Mouse (Mus musculus): ENCODE measurements around the gene Unc13b. TPM values are rescaled to one million over a fixed set of nuclear protein-coding genes. Genes with fewer than 3 reads are reported as not detected.

Gene Unc13b
- polyA plus RNA-seq, 1 experiment, result 2.7 TPM

DNA sequence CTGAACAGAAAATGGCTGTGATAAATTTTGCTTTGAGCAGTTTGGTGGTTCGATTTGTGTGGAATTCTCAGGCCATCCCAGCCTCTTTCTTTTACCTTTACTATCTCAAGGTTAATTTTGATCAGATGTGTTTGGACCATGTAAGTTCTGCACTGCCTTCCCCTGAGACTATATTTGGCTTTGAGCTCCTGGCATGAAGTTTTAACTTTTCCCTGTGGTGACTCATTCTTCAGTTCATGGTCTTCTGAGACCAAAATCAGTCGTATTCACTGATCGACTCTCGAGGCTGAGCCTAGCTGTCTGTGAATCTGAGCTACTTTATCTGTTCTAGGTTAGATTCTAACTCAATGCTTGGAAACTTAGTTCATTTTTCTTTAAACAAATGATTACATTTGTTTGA is 187.0 kb downstream of the Unc13b start:
- H3K36me3 ChIP-seq (ENCODE audit: control insufficient read depth, insufficient read depth, low read length), result no peaks in the 10 kb centered on the region
- TF ChIP-seq POLR2A (IDR thresholded peaks at IDR 0.05; ENCODE audit: control insufficient read depth, extremely low read depth, insufficient read depth, low read length, poor library complexity), result no peak
- TF ChIP-seq CTCF (IDR thresholded peaks at IDR 0.05; ENCODE audit: borderline replicate concordance, control insufficient read depth, extremely low read depth, insufficient read depth, low read length, poor library complexity), result no peak
- no peak for DNase-seq
- no peaks in the 10 kb centered on the region for H3K4me1 ChIP-seq (replicated peaks; ENCODE audit: control insufficient read depth, insufficient read depth, low read length)
- H3K27ac ChIP-seq (ENCODE audit: control insufficient read depth, insufficient read depth, low read length), result no peak overlapping the region
- no peaks in the 10 kb centered on the region for H3K27me3 ChIP-seq (ENCODE audit: control insufficient read depth, insufficient read depth, low read length)
- no peak overlapping the region for H3K4me3 ChIP-seq (ENCODE audit: control insufficient read depth, insufficient read depth, low read length)
- 87% methylated on average over 4 of the region's 4 CpGs for WGBS

DNA sequence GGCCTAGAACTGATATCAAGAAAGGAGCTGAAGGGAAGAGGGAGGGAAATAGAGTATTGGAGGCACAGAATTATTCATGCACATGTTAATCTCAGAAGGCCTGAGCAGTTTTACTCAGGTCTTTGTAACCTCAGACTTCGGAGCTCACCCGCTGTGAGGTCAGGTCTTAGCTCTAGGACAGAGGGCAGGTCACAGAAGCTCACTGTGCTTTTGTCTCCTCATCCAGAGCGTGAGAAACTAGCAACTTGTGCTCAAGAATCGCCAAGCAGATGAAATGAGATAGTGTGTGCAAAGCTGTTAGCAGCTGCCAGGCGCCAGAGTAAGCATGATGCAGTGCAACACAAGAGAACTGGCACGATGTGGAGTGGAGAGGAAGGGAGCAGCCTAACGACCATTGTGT is 189.3 kb downstream of the Unc13b start:
- WGBS, result 90% methylated on average over 7 of the region's 7 CpGs
- Histone ChIP-seq H3K27ac (ENCODE audit: control insufficient read depth, insufficient read depth, low read length) (no peak overlapping the region), H3K4me1 (replicated peaks; ENCODE audit: control insufficient read depth, insufficient read depth, low read length) (no peaks in the 10 kb centered on the region), H3K4me3 (ENCODE audit: control insufficient read depth, insufficient read depth, low read length) (no peak overlapping the region), H3K27me3 (ENCODE audit: control insufficient read depth, insufficient read depth, low read length) (no peaks in the 10 kb centered on the region), H3K36me3 (ENCODE audit: control insufficient read depth, insufficient read depth, low read length) (no peaks in the 10 kb centered on the region)
- DNase-seq, result no peak
- TF ChIP-seq POLR2A (IDR thresholded peaks at IDR 0.05; ENCODE audit: control insufficient read depth, extremely low read depth, insufficient read depth, low read length, poor library complexity), result no peak
- TF ChIP-seq CTCF (IDR thresholded peaks at IDR 0.05; ENCODE audit: borderline replicate concordance, control insufficient read depth, extremely low read depth, insufficient read depth, low read length, poor library complexity), result no peak

DNA sequence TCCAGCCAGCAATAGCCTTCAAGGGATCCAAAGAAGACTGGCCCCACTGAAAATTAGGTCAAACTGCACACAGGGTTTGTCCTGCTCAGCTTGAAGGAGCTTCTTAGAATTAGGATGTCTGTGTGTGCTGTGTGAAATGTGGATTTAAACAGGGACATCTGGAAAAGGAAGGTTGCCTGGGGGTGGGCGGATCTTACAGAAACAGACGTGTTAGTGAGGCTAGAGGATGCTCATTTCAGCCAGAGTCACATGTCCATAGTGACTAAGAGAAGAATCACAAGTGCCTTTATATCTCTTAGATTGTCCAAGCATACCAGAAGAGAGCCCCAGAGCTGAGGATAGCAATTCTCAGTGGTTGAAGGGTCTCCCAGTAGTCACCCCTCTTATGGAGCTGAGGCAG is 190.2 kb downstream of the Unc13b start:
- Histone ChIP-seq H3K36me3 (ENCODE audit: control insufficient read depth, insufficient read depth, low read length) (no peaks in the 10 kb centered on the region), H3K27ac (ENCODE audit: control insufficient read depth, insufficient read depth, low read length) (no peak overlapping the region), H3K4me3 (ENCODE audit: control insufficient read depth, insufficient read depth, low read length) (no peak overlapping the region), H3K4me1 (replicated peaks; ENCODE audit: control insufficient read depth, insufficient read depth, low read length) (no peaks in the 10 kb centered on the region), H3K27me3 (ENCODE audit: control insufficient read depth, insufficient read depth, low read length) (no peaks in the 10 kb centered on the region)
- TF ChIP-seq POLR2A (IDR thresholded peaks at IDR 0.05; ENCODE audit: control insufficient read depth, extremely low read depth, insufficient read depth, low read length, poor library complexity), result no peak
- TF ChIP-seq CTCF (IDR thresholded peaks at IDR 0.05; ENCODE audit: borderline replicate concordance, control insufficient read depth, extremely low read depth, insufficient read depth, low read length, poor library complexity), result no peak
- no peak for DNase-seq
- 91% methylated on average over 2 of the region's 2 CpGs for WGBS

DNA sequence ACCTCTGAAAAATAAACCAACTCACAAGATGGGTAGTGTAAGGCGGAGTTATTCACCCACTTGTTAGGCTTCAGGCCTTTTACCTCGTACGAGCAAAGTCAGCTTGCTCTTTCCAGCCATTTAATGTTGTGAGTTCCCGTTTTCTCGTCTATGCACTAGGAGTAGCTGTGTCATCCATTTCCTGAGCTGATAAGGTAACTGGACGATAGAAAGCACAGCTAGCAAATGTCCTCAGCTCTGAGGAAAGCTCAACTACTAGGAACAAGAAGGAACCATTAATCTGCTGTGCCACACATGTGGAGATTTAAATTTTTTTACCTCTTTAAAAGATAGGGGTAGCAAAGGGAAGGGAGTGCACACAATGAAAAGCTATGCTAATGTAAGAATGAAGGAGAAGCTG is 192.5 kb downstream of the Unc13b start:
- 48% methylated on average over 6 of the region's 6 CpGs for WGBS

GRCm38 (mm10) chr4:43257040-43257439 is 198.3 kb downstream of the Unc13b start:
- Histone ChIP-seq H3K27ac (ENCODE audit: control insufficient read depth, insufficient read depth, low read length) (no peak overlapping the region), H3K36me3 (ENCODE audit: control insufficient read depth, insufficient read depth, low read length) (no peaks in the 10 kb centered on the region), H3K4me3 (ENCODE audit: control insufficient read depth, insufficient read depth, low read length) (no peak overlapping the region), H3K4me1 (replicated peaks; ENCODE audit: control insufficient read depth, insufficient read depth, low read length) (no peaks in the 10 kb centered on the region), H3K27me3 (ENCODE audit: control insufficient read depth, insufficient read depth, low read length) (no peaks in the 10 kb centered on the region)
- 100% methylated on average over 2 of the region's 2 CpGs for WGBS
- TF ChIP-seq CTCF (IDR thresholded peaks at IDR 0.05; ENCODE audit: borderline replicate concordance, control insufficient read depth, extremely low read depth, insufficient read depth, low read length, poor library complexity) (no peak), POLR2A (IDR thresholded peaks at IDR 0.05; ENCODE audit: control insufficient read depth, extremely low read depth, insufficient read depth, low read length, poor library complexity) (no peak)
- no peak for DNase-seq

More for the DNA sequence above, 192.5 kb downstream of the Unc13b start:
- Histone ChIP-seq H3K27me3 (ENCODE audit: control insufficient read depth, insufficient read depth, low read length) (no peaks in the 10 kb centered on the region), H3K4me1 (replicated peaks; ENCODE audit: control insufficient read depth, insufficient read depth, low read length) (no peaks in the 10 kb centered on the region), H3K36me3 (ENCODE audit: control insufficient read depth, insufficient read depth, low read length) (no peaks in the 10 kb centered on the region), H3K4me3 (ENCODE audit: control insufficient read depth, insufficient read depth, low read length) (no peak overlapping the region), H3K27ac (ENCODE audit: control insufficient read depth, insufficient read depth, low read length) (no peak overlapping the region)
- DNase-seq, result no peak
- TF ChIP-seq CTCF (IDR thresholded peaks at IDR 0.05; ENCODE audit: borderline replicate concordance, control insufficient read depth, extremely low read depth, insufficient read depth, low read length, poor library complexity) (no peak), POLR2A (IDR thresholded peaks at IDR 0.05; ENCODE audit: control insufficient read depth, extremely low read depth, insufficient read depth, low read length, poor library complexity) (no peak)

DNA sequence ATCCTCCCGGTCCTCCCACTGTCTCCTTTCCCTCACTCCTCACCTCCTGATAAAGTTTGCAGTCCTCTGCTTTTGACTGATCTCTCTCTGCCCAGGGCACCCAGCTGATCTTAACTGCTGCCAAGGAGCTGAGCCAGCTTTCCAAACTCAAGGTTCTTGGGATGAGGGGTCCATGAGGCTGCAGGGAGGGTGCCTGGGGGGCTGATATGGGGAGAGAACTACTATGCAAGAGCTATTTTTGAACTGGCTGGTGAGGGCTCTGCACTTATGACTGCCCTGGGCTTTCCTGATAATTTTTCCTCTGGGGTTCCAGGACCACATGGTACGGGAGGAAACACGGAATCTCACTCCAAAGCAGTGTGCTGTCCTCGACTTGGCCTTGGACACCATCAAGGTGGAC is 199.8 kb downstream of the Unc13b start:
- WGBS, result 95% methylated on average over 4 of the region's 4 CpGs
- Histone ChIP-seq H3K27me3 (ENCODE audit: control insufficient read depth, insufficient read depth, low read length) (no peaks in the 10 kb centered on the region), H3K27ac (ENCODE audit: control insufficient read depth, insufficient read depth, low read length) (no peak overlapping the region), H3K4me3 (ENCODE audit: control insufficient read depth, insufficient read depth, low read length) (no peak overlapping the region), H3K4me1 (replicated peaks; ENCODE audit: control insufficient read depth, insufficient read depth, low read length) (no peaks in the 10 kb centered on the region), H3K36me3 (ENCODE audit: control insufficient read depth, insufficient read depth, low read length) (no peaks in the 10 kb centered on the region)
- no peak for TF ChIP-seq POLR2A (IDR thresholded peaks at IDR 0.05; ENCODE audit: control insufficient read depth, extremely low read depth, insufficient read depth, low read length, poor library complexity)
- TF ChIP-seq CTCF (IDR thresholded peaks at IDR 0.05; ENCODE audit: borderline replicate concordance, control insufficient read depth, extremely low read depth, insufficient read depth, low read length, poor library complexity), result no peak
- DNase-seq, result no peak

DNA sequence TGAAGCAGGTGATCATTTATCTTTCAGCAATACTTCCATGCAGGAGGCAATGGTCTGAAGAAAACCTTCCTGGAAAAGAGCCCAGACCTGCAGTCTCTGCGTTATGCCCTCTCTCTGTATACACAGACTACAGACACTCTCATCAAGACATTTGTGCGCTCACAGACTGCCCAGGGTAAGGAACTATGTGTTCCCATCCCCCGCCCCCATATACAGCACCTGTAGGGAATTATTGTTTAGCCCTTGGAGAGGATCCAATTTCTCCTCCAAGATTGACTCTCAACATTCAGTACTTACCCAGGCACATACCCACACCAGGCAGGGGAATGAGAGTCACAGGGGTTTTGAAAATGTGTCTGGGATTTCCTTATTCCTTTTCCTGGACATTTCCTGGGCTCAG is 200.7 kb downstream of the Unc13b start:
- H3K4me1 ChIP-seq (replicated peaks; ENCODE audit: control insufficient read depth, insufficient read depth, low read length), result no peaks in the 10 kb centered on the region
- DNase-seq, result no peak
- no peaks in the 10 kb centered on the region for H3K27me3 ChIP-seq (ENCODE audit: control insufficient read depth, insufficient read depth, low read length)
- no peak for TF ChIP-seq POLR2A (IDR thresholded peaks at IDR 0.05; ENCODE audit: control insufficient read depth, extremely low read depth, insufficient read depth, low read length, poor library complexity)
- no peak for TF ChIP-seq CTCF (IDR thresholded peaks at IDR 0.05; ENCODE audit: borderline replicate concordance, control insufficient read depth, extremely low read depth, insufficient read depth, low read length, poor library complexity)
- 89% methylated on average over 3 of the region's 3 CpGs for WGBS
- H3K27ac ChIP-seq (ENCODE audit: control insufficient read depth, insufficient read depth, low read length), result no peak overlapping the region
- H3K4me3 ChIP-seq (ENCODE audit: control insufficient read depth, insufficient read depth, low read length), result no peak overlapping the region
- H3K36me3 ChIP-seq (ENCODE audit: control insufficient read depth, insufficient read depth, low read length), result no peaks in the 10 kb centered on the region
